Mouse (Mus musculus): ENCODE measurements around the gene Itpr2. TPM values are rescaled to one million over a fixed set of nuclear protein-coding genes. Genes with fewer than 3 reads are reported as not detected.

The Itpr2 gene
- polyA plus RNA-seq, 1 experiment: 1.5 TPM

DNA sequence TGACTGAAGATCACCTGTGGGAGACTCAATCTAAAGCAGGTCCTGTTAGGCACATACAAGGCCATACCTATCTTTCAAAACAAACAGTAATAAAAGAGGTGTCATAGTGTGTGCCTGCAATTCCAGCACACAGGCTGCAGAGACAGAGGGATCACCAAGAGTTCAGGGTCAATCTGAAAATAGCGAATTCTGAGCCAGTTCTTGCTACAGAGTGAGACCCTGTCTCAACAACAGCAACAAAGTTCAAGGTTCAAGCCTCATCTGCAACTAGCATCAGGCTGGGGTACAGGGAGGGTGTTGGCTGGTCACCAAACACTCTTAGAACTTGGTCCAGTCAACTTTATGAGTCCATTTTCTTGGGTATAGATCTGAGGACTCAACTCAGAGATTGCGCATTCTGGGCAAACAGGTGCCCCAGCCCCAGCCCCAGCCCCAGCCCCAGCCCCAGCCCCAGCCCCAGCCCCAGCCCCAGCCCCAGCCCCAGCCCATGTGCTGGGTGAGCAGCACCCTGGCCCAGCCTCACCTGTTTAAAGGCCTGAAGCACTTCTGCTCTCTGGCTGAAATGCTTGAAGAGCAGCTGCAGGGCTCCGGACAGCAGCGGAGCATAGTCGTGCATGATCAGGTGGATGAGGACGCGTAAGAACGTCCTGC lies 155.4 kb downstream of the Itpr2 start:
- no peak overlapping the region for H3K4me3 ChIP-seq (replicated peaks)
- H3K9me3 ChIP-seq: no peaks in the 10 kb centered on the region
- H3K27me3 ChIP-seq (replicated peaks): no peaks in the 10 kb centered on the region
- H3K36me3 ChIP-seq (replicated peaks; ENCODE audit: low read length): peaks cover 80% of the 10 kb centered on the region
- TF ChIP-seq FLI1 (IDR thresholded peaks at IDR 0.05; ENCODE audit: low read length) (no peak), GATA1 (IDR thresholded peaks at IDR 0.05; ENCODE audit: borderline replicate concordance, low read length) (no peak)
- H3K4me1 ChIP-seq: peaks cover 8% of the 10 kb centered on the region

DNA sequence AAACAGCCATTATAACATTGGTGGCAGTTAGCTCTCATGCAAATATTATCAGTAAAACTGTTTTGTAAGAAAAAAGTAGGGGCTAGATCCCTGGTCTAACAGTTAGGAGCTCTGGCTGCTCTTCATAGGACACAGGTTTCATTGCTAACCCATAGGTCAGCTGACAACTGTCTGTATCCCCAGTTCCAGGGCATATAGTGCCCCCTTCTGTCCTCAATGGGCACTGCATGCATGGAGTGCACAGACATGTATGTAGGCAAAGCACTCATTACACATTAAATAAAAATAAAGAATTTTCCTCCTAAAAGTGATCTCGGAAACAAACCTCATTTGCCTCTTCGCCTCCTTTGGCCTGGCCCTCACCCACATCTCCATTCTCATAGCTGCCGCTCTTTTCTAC lies 157.3 kb downstream of the Itpr2 start:
- TF ChIP-seq FLI1 (IDR thresholded peaks at IDR 0.05; ENCODE audit: low read length) (no peak), GATA1 (IDR thresholded peaks at IDR 0.05; ENCODE audit: borderline replicate concordance, low read length) (no peak)
- Histone ChIP-seq H3K4me1 (peaks cover 8% of the 10 kb centered on the region; the same call in 1 of the 2 replicates), H3K9me3 (no peaks in the 10 kb centered on the region)

DNA sequence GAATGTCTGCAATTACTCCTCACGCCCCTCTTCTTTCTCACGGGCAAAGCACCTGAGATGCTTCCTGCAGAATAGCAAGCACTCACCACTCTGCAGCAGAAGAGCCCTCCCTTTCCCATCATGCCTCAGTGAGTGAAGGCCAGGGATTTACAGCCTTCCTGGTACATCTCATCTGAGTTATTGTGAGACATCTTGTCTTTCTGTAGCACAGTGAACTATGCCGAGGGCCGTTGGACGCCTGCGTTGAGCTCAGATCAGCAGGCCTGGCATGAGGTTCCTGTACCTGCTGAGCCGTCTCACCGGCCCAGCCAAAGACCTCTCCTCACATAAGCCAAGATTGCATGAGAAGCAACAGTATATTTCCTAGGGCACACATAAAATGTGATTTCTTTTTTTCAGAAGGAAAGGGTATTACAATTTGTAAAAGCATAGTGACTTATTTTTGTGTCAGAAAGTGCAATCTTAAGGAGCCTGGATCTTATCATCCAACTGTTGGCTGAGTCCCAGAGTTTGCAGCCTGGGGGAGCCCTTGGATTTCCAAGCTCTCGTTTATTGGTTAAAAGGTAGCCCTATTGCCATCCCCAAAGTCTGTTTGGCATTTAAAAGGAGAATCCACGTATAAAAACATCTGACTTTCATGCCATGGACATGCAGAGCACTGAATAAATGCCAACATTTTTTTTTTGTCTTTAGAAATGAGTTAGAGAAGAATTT lies 158.2 kb downstream of the Itpr2 start:
- Histone ChIP-seq H3K9me3 (no peaks in the 10 kb centered on the region), H3K4me1 (peaks cover 9% of the 10 kb centered on the region; the same call in 1 of the 2 replicates), H3K36me3 (replicated peaks; ENCODE audit: low read length) (peaks cover 72% of the 10 kb centered on the region), H3K27me3 (replicated peaks) (no peaks in the 10 kb centered on the region), H3K4me3 (replicated peaks) (no peak overlapping the region)
- TF ChIP-seq GATA1 (IDR thresholded peaks at IDR 0.05; ENCODE audit: borderline replicate concordance, low read length) (no peak), FLI1 (IDR thresholded peaks at IDR 0.05; ENCODE audit: low read length) (no peak)

More for the DNA sequence above, 157.3 kb downstream of the Itpr2 start:
- Histone ChIP-seq H3K36me3 (replicated peaks; ENCODE audit: low read length) (peaks cover 74% of the 10 kb centered on the region), H3K27me3 (replicated peaks) (no peaks in the 10 kb centered on the region), H3K4me3 (replicated peaks) (no peak overlapping the region)

DNA sequence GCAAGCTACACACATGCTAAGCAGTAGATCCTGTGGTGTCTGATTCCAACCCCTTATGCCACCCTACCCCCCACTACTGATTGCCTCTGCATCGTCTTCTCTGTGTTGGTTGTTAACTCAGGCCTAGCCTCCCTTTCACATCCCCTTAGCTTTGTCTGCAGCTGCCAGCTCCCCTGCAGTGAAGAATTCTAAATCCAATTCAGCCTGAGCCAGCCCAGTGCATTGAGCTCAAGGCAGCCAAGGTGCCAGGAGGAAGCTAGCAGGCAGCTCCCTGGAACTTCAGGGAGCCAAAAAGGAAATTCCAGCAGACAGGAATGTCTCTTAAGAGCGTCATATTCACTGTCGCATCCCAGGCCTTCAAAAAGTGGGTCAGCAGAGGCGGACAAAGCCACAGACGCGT lies 159.0 kb downstream of the Itpr2 start:
- Histone ChIP-seq H3K4me1 (peaks cover 9% of the 10 kb centered on the region; the same call in 1 of the 2 replicates), H3K27me3 (replicated peaks) (no peaks in the 10 kb centered on the region), H3K9me3 (no peaks in the 10 kb centered on the region), H3K36me3 (replicated peaks; ENCODE audit: low read length) (peaks cover 72% of the 10 kb centered on the region), H3K4me3 (replicated peaks) (no peak overlapping the region)
- TF ChIP-seq GATA1 (IDR thresholded peaks at IDR 0.05; ENCODE audit: borderline replicate concordance, low read length) (no peak), FLI1 (IDR thresholded peaks at IDR 0.05; ENCODE audit: low read length) (no peak)

DNA sequence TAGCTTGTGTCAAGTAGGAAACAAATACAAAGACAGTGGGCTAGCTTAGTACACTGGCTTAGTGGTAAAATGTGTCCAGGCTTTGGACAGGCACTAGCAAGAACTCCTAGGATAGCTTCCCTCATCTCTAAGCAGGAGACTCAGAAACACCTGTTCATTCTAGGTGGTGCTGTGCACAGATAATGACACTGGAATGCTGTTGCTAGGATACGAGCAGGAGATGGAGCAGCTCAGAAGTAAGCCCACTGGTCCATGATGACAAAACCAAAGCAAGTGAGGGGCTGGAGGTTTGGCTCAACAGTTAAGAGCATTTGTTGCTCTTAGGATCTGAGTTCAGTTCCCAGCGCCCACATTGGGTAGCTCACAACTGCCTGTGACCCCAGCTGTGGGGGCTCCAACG lies 160.1 kb downstream of the Itpr2 start:
- no peak for TF ChIP-seq FLI1 (IDR thresholded peaks at IDR 0.05; ENCODE audit: low read length)
- TF ChIP-seq GATA1 (IDR thresholded peaks at IDR 0.05; ENCODE audit: borderline replicate concordance, low read length): no peak
- Histone ChIP-seq H3K4me1 (peaks cover 9% of the 10 kb centered on the region; the same call in 1 of the 2 replicates), H3K9me3 (no peaks in the 10 kb centered on the region), H3K4me3 (replicated peaks) (no peak overlapping the region), H3K27me3 (replicated peaks) (no peaks in the 10 kb centered on the region), H3K36me3 (replicated peaks; ENCODE audit: low read length) (peaks cover 69% of the 10 kb centered on the region)

DNA sequence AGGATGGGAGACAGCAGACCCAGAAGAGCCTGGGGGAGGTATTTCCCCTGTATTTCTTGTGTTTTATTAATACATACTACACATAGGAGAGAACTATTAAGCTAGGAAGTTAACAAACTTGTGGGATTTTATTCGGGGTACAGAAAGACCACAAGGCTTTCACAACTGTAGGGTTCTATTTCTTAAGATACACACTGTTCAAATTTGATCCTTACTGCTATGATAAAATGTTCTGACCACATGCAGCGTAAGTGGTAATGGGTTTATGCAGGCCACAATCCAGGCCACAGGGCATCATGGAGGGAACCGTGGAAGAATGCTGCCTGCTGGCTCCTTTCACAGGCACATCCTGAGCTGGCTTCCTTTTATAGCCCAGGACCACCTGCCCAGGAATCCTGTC lies 160.6 kb downstream of the Itpr2 start:
- H3K4me3 ChIP-seq (replicated peaks): no peak overlapping the region
- H3K4me1 ChIP-seq: peaks cover 10% of the 10 kb centered on the region; the same call in 1 of the 2 replicates
- no peaks in the 10 kb centered on the region for H3K9me3 ChIP-seq
- H3K36me3 ChIP-seq (replicated peaks; ENCODE audit: low read length): peaks cover 68% of the 10 kb centered on the region
- TF ChIP-seq FLI1 (IDR thresholded peaks at IDR 0.05; ENCODE audit: low read length) (no peak), GATA1 (IDR thresholded peaks at IDR 0.05; ENCODE audit: borderline replicate concordance, low read length) (no peak)
- H3K27me3 ChIP-seq (replicated peaks): no peaks in the 10 kb centered on the region

DNA sequence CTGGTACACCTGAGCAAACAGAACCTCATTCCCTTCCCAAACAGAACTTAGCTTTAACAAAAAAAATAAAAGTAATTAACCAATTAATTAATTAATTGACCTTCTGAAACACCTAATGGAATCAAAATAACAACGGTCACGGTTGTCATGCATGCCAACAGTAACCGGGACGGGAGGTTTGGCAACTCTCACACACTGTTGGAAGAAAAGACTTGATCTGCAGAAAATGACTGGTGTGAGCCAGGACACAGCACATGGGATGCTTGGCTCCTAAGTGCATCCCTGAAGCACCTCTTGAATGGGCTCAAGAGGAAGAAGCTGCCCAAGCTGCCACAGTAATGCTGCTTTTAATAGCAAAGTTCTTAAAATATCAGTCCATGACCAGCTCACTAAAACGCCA lies 161.1 kb downstream of the Itpr2 start:
- TF ChIP-seq FLI1 (IDR thresholded peaks at IDR 0.05; ENCODE audit: low read length): no peak
- TF ChIP-seq GATA1 (IDR thresholded peaks at IDR 0.05; ENCODE audit: borderline replicate concordance, low read length): no peak
- H3K4me1 ChIP-seq: peaks cover 15% of the 10 kb centered on the region
- H3K36me3 ChIP-seq (replicated peaks; ENCODE audit: low read length): peaks cover 69% of the 10 kb centered on the region
- no peaks in the 10 kb centered on the region for H3K27me3 ChIP-seq (replicated peaks)
- no peak overlapping the region for H3K4me3 ChIP-seq (replicated peaks)
- no peaks in the 10 kb centered on the region for H3K9me3 ChIP-seq

DNA sequence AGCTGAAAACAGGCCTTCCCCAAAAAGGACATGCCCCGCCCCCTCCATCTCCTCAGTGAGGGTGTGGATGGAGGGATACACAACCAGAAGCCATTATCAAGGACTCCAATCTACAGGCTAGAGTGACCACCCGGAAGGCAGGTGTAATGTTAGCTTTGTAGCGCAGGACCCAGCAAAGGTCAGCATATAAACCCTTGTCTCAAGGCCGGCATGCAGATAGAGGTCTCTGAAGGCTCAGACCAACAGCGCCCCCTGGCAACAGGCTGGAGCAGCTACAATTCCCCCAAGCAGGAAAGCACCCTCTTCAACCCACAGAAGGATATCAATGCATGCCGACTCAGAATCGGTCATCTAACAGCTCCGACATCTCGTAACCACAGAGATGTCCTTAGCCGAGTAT lies 162.2 kb downstream of the Itpr2 start:
- Histone ChIP-seq H3K36me3 (replicated peaks; ENCODE audit: low read length) (peaks cover 73% of the 10 kb centered on the region), H3K4me1 (peaks cover 24% of the 10 kb centered on the region), H3K27me3 (replicated peaks) (no peaks in the 10 kb centered on the region), H3K9me3 (no peaks in the 10 kb centered on the region), H3K4me3 (replicated peaks) (no peak overlapping the region)
- TF ChIP-seq GATA1 (IDR thresholded peaks at IDR 0.05; ENCODE audit: borderline replicate concordance, low read length) (no peak), FLI1 (IDR thresholded peaks at IDR 0.05; ENCODE audit: low read length) (no peak)

DNA sequence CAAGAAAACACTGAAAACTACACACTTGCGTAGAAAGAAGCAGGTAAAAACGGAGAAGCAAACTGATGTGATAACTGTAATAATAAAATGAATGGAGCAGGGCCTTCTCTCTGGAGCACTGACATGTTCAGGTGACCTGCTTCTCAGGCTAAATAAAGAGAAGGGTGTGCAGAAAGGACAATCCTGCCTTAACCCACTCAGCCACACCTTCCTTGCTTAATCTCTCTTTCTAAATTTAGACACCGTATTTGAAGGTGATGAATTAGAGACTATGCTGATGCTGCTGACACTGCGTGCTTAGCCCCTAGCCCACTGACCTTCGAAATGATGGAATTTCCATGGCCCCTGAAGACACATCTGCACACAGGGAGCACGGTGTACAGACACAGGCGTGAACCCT lies 164.8 kb downstream of the Itpr2 start:
- H3K36me3 ChIP-seq (replicated peaks; ENCODE audit: low read length): peaks cover 61% of the 10 kb centered on the region
- TF ChIP-seq GATA1 (IDR thresholded peaks at IDR 0.05; ENCODE audit: borderline replicate concordance, low read length): no peak
- no peak for TF ChIP-seq FLI1 (IDR thresholded peaks at IDR 0.05; ENCODE audit: low read length)

DNA sequence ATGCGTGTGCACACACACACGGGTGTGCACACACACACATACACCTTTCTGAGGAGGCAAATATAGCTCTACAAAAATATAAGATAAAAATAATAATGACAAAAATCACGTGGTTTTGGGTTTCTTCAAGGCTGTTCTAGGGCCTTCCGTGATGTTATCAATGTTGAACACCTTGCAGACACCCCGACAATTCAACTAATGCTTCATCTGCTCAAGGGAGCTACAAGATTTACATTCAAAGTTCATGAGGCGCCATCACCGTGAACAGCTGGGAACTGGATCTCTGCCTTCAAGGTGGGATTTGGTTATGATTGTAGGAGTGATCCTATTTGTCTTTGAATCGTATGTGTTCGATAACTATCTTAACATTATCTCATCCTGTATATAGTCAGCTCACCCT lies 166.8 kb downstream of the Itpr2 start:
- peaks cover 29% of the 10 kb centered on the region for H3K4me1 ChIP-seq
- H3K4me3 ChIP-seq (replicated peaks): no peak overlapping the region
- no peak for TF ChIP-seq FLI1 (IDR thresholded peaks at IDR 0.05; ENCODE audit: low read length)
- no peak for TF ChIP-seq GATA1 (IDR thresholded peaks at IDR 0.05; ENCODE audit: borderline replicate concordance, low read length)

More for the DNA sequence above, 164.8 kb downstream of the Itpr2 start:
- Histone ChIP-seq H3K9me3 (no peaks in the 10 kb centered on the region), H3K27me3 (replicated peaks) (no peaks in the 10 kb centered on the region), H3K4me1 (peaks cover 24% of the 10 kb centered on the region), H3K4me3 (replicated peaks) (no peak overlapping the region)

More for the DNA sequence above, 166.8 kb downstream of the Itpr2 start:
- Histone ChIP-seq H3K9me3 (no peaks in the 10 kb centered on the region), H3K36me3 (replicated peaks; ENCODE audit: low read length) (peaks cover 58% of the 10 kb centered on the region), H3K27me3 (replicated peaks) (no peaks in the 10 kb centered on the region)

All from megakaryocyte, embryonic 14.5 days (primary cell).